Mouse (Mus musculus) cerebellum, adult 2 months (tissue): ENCODE data around the gene Gm15262. TPM values are rescaled to one million over a fixed set of nuclear protein-coding genes. Genes with fewer than 3 reads are reported as not detected.

ENCODE experiments used
- DNase-seq, 2 experiments: peaks; one replicate each; pipeline ENCODE4 v3.0.0; 2021
- H3K27ac ChIP-seq: fragments of 200-500 bp; 2 replicates; pipeline ENCODE4 v1.5.1; 2012; ENCODE audit warnings: low read length, control low read depth, inconsistent platforms; ENCODE audit not compliant: insufficient read depth
- H3K27me3 ChIP-seq: fragments of 200-500 bp; 2 replicates; pipeline ENCODE4 v1.6.1; 2012; ENCODE audit warnings: inconsistent platforms, mild to moderate bottlenecking, low read length, moderate library complexity; ENCODE audit not compliant: control insufficient read depth, insufficient read depth
- H3K4me1 ChIP-seq: fragments of 200-500 bp; 2 replicates; pipeline ENCODE4 v1.6.1; 2011; ENCODE audit warnings: low read length; ENCODE audit not compliant: control insufficient read depth, insufficient read depth
- H3K4me3 ChIP-seq: fragments of 200-500 bp; replicated peaks from 2 replicates; pipeline ENCODE3; 2011; ENCODE audit warnings: mild to moderate bottlenecking, low read depth, low read length, control low read depth; ENCODE audit not compliant: insufficient read depth
- CTCF ChIP-seq: fragments of 200-500 bp; IDR thresholded peaks from 2 replicates; pipeline ENCODE4 v1.5.1; 2011; ENCODE audit warnings: low read depth, mild to moderate bottlenecking, control low read depth, low read length, moderate library complexity, borderline replicate concordance; ENCODE audit not compliant: insufficient read depth
- POLR2A ChIP-seq: fragments of 200-500 bp; IDR thresholded peaks from 2 replicates; pipeline ENCODE4 v1.6.1; 2011; ENCODE audit warnings: low read length, control low read depth, borderline replicate concordance; ENCODE audit not compliant: insufficient read depth
- WGBS: fragments of 180-500 bp; shearing (Covaris S2); methylation state at CpG from one replicate; pipeline ENCODE4 v1.1.7; 2018; 5-methylcytosine and 5-hydroxymethylcytosine counted together
- polyA plus RNA-seq: library from polyadenylated mRNA; depleted of rRNA; stranded (reverse); fragments of >200 nt; gene quantifications from 2 replicates; pipeline ENCODE4 v1.2.3, GENCODE M21; 2012; rRNA removed

Gm15262 gene
- polyA plus RNA-seq, 1 experiment = not detected

DNA sequence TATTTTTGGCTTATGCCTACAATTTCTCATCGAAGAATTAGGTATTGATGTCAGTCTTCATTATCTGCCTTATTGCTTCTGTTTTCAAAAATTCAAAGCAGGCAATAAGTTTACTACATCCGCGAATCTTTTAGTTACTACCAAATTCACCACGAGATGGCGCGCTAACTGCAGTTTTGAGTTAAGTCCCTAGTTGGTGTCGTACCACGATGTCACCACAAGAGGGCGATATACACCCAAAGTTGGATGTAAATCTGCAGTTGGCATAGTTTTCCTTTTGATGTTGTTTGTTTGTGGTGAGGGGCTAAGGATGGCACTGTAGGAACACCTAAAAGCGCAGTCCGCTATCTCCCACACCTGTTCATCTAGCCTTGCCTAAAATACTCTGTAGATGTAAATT, 111.9 kb downstream of the Gm15262 start:
- no peaks in the 10 kb centered on the region for H3K4me1 ChIP-seq
- 18% methylated on average over 11 of the region's 11 CpGs for WGBS
- no peak overlapping the region for H3K4me3 ChIP-seq
- TF ChIP-seq POLR2A = no peak
- TF ChIP-seq CTCF = peak; percentile 88
- DNase-seq = peak; percentile 47 to 72
- no peak overlapping the region for H3K27ac ChIP-seq
- no peaks in the 10 kb centered on the region for H3K27me3 ChIP-seq

DNA sequence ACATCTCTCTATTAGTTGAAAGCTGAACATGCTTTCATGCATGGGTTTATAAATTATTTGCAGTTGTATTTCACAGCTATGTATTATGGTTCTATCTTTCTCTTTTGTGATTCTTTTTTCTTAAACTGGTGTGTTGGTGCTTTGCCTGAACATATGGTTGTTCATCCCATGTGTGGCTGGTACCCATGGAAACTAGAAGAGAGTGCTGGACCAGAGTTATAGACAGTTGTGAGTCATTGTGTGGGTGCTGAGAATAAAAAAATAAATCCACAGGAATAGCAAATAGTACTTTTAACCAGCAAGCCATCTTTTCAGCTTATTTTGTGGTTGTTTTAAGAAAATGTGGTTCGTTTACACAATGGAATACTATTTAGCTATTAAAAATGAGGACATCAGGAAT, 123.9 kb downstream of the Gm15262 start:
- Histone ChIP-seq H3K27ac (no peak overlapping the region), H3K27me3 (no peaks in the 10 kb centered on the region), H3K4me3 (no peak overlapping the region), H3K4me1 (no peaks in the 10 kb centered on the region)
- TF ChIP-seq POLR2A (no peak), CTCF (no peak)
- WGBS = 78% methylated on average over 1 of the region's 1 CpGs
- no peak for DNase-seq

Other genes starting within 250 kb of the Gm15262 start
- gene Scml2, start 170.3 kb upstream of the Gm15262 start, polyA plus RNA-seq = 0.26 and 0.43 TPM in 2 replicates